Mouse (Mus musculus) embryonic facial prominence, embryonic 15.5 days (tissue): ENCODE results near the gene Thap3. TPM values are rescaled to one million over a fixed set of nuclear protein-coding genes. Genes with fewer than 3 reads are reported as not detected.
A peak's percentile ranks its signal among the peaks of the same experiment; 100 is the strongest.

Source experiments
- ATAC-seq: fragments of 200-750 bp; cut with Nextera tagmentation; 2 replicates; pipeline ENCODE4 v1.8.0; 2017; ENCODE audit warnings: low read depth, moderate TSS enrichment; ENCODE audit not compliant: insufficient number of reproducible peaks, low FRiP score, low TSS enrichment
- H3K27ac ChIP-seq: fragments of 300-500 bp; sonication (generic); replicated peaks from 2 replicates; pipeline ENCODE4 v1.5.1; 2015; ENCODE audit warnings: mild to moderate bottlenecking, inconsistent platforms
- H3K27me3 ChIP-seq: fragments of 300-500 bp; sonication (generic); 2 replicates; pipeline ENCODE4 v1.6.1; 2015; ENCODE audit warnings: inconsistent platforms
- H3K36me3 ChIP-seq: fragments of 300-500 bp; sonication (generic); 2 replicates; pipeline ENCODE4 v1.6.1; 2015; ENCODE audit warnings: mild to moderate bottlenecking, inconsistent platforms
- H3K4me1 ChIP-seq: fragments of 300-500 bp; sonication (generic); 2 replicates; pipeline ENCODE4 v1.6.1; 2015; ENCODE audit warnings: inconsistent platforms
- H3K4me2 ChIP-seq: fragments of 300-500 bp; sonication (generic); replicated peaks from 2 replicates; pipeline ENCODE4 v1.6.1; 2015; ENCODE audit warnings: mild to moderate bottlenecking, inconsistent platforms
- H3K4me3 ChIP-seq: fragments of 300-500 bp; sonication (generic); replicated peaks from 2 replicates; pipeline ENCODE4 v1.5.1; 2015; ENCODE audit warnings: mild to moderate bottlenecking, inconsistent platforms
- H3K9ac ChIP-seq: fragments of 300-500 bp; sonication (generic); 2 replicates; pipeline ENCODE4 v1.6.1; 2015; ENCODE audit warnings: inconsistent platforms
- H3K9me3 ChIP-seq: fragments of 300-500 bp; sonication (generic); replicated peaks from 2 replicates; pipeline ENCODE4 v1.6.1; 2016; ENCODE audit warnings: inconsistent platforms
- WGBS: fragments of 180-500 bp; shearing (Covaris S2); methylation state at CpG from one replicate; pipeline ENCODE4 v1.1.7; 2015; 5-methylcytosine and 5-hydroxymethylcytosine counted together
- polyA plus RNA-seq: library from polyadenylated mRNA; unstranded; fragments of >200 nt; fragmentation: Nextera tagmentation; extraction: Ambion mirVana; gene quantifications from 2 replicates; pipeline ENCODE4 v1.2.1, GENCODE M21; 2015

Thap3 gene
- polyA plus RNA-seq, 1 experiment from 2014 or later, result 60.4 TPM

DNA sequence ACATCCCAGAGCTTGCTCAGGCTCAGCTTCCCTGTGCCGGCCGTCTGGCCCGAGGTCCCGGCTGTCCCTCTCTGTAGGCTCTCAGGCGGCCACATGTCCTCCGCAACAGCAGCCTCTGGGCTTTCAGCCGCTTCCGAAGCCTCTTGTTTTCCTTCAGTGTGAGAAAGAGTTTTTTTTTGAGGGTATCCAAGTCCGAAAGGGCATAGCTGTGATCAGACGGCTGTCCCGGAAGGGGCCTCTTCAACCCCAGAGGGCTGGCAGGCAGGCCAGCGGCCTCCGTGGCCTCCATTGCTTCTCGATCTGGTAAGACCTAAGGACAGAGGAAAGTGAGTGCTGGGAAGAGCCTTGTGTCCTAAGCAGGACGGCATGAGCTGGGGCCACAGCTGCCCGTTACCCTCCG, 5.8 kb downstream of the Thap3 start:
- Histone ChIP-seq H3K27ac (peak overlapping the region; percentile 25; the same call in 1 of the 2 replicates), H3K4me2 (no peak overlapping the region), H3K9ac (no peak overlapping the region), H3K27me3 (no peaks in the 10 kb centered on the region), H3K4me3 (0 out of 2 replicates have a peak overlapping the region, but pooled peaks have one; percentile 0), H3K4me1 (peaks cover 33% of the 10 kb centered on the region), H3K9me3 (no peaks in the 10 kb centered on the region), H3K36me3 (peaks cover 42% of the 10 kb centered on the region)
- no peak for ATAC-seq
- 54% methylated on average over 17 of the region's 17 CpGs for WGBS

DNA sequence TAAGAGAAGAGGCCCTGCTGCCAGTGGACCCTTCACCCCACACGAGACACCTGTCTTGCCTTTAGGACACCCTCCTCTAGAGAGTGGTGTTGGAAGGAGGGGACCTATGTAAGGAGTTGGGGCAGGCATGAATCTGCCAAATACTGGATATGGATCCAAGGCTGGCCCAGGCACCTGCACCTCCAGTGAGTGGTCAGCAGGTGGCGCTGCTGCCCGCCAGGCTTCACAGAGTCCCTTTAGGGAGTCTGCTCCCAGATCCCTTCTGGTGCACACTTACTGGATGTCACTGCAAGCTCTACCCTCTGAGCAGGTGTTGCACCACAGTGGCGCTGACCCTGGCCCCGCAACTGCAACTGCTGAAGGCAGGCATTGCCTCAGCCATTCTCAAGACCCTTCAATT, 7.4 kb downstream of the Thap3 start:
- Histone ChIP-seq H3K9me3 (no peaks in the 10 kb centered on the region), H3K4me3 (no peak overlapping the region), H3K36me3 (peaks cover 52% of the 10 kb centered on the region), H3K27me3 (no peaks in the 10 kb centered on the region), H3K4me2 (no peak overlapping the region), H3K9ac (no peak overlapping the region), H3K27ac (no peak overlapping the region; the same call in 1 of the 2 replicates), H3K4me1 (peaks cover 18% of the 10 kb centered on the region)
- ATAC-seq, result peak; percentile 37; the same call in 1 of the 2 replicates
- 15% methylated on average over 5 of the region's 5 CpGs for WGBS

DNA sequence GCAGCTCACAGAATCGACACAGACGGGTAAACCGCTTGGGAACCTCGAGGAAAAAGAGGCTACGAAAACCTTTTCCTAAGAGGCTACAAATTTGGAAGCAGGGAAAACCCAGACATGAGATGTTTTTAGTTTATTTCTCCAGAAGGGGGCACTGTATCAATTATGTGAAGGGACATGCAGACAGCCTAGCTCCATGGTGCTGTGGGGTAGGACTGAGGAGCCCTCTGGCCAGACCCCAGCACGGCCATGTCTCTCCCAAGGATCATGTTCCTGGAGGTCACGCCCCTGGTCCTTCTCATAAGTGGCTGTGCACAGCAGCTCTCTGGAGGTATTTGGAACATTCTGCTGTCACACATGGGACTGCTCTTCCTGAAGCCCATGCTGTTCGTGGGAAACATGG, 8.1 kb downstream of the Thap3 start:
- H3K27ac ChIP-seq, result no peak overlapping the region
- peaks cover 12% of the 10 kb centered on the region for H3K4me1 ChIP-seq
- 80% methylated on average over 8 of the region's 8 CpGs for WGBS
- no peak overlapping the region for H3K4me2 ChIP-seq
- H3K9me3 ChIP-seq, result no peaks in the 10 kb centered on the region
- peaks cover 57% of the 10 kb centered on the region for H3K36me3 ChIP-seq
- ATAC-seq, result no peak
- H3K4me3 ChIP-seq, result no peak overlapping the region
- H3K9ac ChIP-seq, result no peak overlapping the region
- H3K27me3 ChIP-seq, result no peaks in the 10 kb centered on the region

DNA sequence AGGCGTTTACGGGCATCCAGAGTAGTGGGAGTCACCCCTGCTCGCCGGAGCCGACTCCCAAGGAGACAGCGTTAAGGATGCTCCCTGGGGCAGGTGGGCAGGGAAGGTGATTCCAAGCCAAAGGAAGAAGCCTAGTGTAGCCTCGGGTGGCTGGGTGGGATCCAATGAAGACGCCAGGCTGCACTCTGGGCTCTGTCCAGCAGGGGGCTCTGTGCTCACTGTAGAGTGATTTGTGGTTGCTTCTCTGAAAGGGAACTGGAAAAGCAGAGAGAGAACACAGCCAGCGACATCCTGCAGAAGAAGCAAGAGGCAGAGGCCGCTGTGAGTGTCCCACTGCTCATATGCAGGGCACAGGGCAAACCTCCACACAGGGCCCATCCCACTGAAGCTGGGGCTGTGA, 11.0 kb downstream of the Thap3 start:
- Histone ChIP-seq H3K27ac (0 out of 2 replicates have a peak overlapping the region, but pooled peaks have one; percentile 17), H3K36me3 (peaks cover 74% of the 10 kb centered on the region), H3K9ac (no peak overlapping the region), H3K27me3 (no peaks in the 10 kb centered on the region), H3K4me2 (no peak overlapping the region), H3K4me1 (0 out of 2 replicates have a peak, but pooled peaks cover 7% of the 10 kb centered on the region), H3K4me3 (no peak overlapping the region), H3K9me3 (no peaks in the 10 kb centered on the region)
- no peak for ATAC-seq
- WGBS, result 34% methylated on average over 10 of the region's 10 CpGs

DNA sequence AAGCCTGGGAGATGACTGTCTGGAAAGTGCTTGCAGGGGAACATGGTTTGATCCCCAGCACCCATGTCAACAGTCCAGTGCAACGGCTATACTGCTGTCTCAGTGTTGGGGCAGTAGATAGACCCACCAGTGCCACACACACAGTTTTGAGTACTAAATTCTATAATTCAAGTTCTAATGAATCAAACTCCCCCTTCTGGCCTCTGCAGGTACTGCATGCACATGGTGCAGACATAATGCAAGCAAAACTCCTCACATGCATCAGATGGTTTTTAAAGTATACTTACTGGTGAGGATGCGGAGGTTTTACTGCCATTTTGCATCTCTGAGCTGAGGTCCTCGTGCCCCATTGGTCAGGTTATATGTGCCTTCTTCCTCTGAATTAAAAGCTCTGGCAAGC, 13.4 kb downstream of the Thap3 start:
- ATAC-seq, result no peak
- Histone ChIP-seq H3K9me3 (no peaks in the 10 kb centered on the region), H3K27ac (no peak overlapping the region), H3K4me2 (no peak overlapping the region), H3K4me3 (no peak overlapping the region), H3K27me3 (no peaks in the 10 kb centered on the region), H3K4me1 (0 out of 2 replicates have a peak, but pooled peaks cover 2% of the 10 kb centered on the region), H3K9ac (no peak overlapping the region), H3K36me3 (peaks cover 73% of the 10 kb centered on the region)
- 93% methylated on average over 3 of the region's 3 CpGs for WGBS

DNA sequence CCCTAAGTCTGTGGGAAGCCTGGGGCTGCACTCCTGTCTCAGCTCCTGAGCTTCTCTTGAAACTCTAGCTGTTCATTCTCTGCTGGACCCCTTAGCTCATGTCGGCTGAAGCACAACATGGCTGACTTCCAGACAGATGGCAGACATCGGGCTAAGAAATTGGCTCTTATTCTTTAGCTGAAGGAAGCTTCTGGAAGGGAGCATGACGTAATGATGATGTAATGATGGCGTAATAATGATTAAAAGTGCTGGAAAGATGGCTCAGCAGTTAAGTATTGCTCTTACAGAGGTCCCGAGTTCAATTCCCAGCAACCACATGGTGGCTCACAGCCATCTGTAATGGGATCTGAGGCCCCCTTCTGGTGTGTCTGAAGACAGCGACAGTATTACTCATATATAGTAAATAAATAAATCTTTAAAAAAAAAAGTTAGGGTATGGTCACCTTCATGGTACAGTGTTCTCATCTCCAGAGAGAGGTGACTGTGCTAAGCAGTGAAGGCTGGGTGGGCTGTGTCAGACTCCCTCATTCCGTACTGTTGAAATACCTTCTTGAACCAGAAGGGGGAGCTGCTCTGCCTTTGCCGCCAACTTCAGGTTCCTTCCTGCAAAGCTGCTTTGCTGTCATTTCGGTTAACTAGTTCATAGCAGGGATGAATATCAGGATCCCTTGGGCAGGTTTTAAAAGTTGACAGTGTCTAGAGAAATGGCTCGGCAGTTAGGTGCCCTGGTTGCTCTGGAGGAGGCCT, 16.4 kb downstream of the Thap3 start:
- H3K9me3 ChIP-seq, result no peaks in the 10 kb centered on the region
- WGBS, result 62% methylated on average over 10 of the region's 10 CpGs
- no peak for ATAC-seq
- no peaks in the 10 kb centered on the region for H3K27me3 ChIP-seq
- H3K36me3 ChIP-seq, result peaks cover 72% of the 10 kb centered on the region
- H3K9ac ChIP-seq, result no peak overlapping the region
- no peak overlapping the region for H3K4me2 ChIP-seq
- no peak overlapping the region for H3K27ac ChIP-seq
- H3K4me3 ChIP-seq, result no peak overlapping the region
- H3K4me1 ChIP-seq, result no peaks in the 10 kb centered on the region

DNA sequence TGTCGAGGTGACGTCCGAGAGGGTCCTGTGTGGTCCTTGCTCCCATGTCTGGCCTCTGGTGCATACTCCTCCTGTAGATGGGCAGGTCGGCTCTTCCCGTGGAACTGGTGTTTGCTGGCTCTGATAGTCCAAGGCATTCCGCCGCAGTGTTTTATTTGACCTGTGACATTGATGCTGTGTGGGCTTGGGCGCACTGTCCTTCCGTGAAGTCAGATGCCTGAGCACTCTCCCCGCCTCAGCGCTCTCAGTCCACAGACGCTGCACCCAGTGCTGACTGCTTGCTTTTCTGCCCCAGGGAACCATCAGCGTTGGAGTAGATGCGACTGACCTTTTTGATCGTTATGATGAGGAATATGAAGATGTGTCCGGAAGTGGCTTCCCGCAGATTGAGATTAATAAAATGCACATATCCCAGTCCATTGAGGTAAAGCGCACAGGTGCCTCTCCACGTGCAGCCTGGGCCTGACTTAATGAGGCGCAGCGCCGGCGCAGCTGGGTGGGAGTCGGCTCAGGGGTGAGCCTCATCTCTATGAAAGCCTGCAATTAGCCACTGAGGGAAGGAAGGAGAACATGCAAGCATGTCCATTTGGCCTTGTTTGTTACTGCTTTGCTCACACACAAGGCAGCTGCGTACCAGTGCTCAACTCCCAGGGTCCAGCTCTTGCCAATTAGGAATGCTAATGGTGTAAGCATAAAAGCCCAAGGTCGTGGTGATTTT, 20.4 kb downstream of the Thap3 start:
- Histone ChIP-seq H3K4me2 (no peak overlapping the region), H3K9ac (no peak overlapping the region), H3K4me1 (no peaks in the 10 kb centered on the region), H3K36me3 (peaks cover 59% of the 10 kb centered on the region), H3K27ac (no peak overlapping the region), H3K9me3 (no peaks in the 10 kb centered on the region), H3K4me3 (no peak overlapping the region), H3K27me3 (no peaks in the 10 kb centered on the region)
- ATAC-seq, result no peak
- WGBS, result 90% methylated on average over 26 of the region's 26 CpGs

DNA sequence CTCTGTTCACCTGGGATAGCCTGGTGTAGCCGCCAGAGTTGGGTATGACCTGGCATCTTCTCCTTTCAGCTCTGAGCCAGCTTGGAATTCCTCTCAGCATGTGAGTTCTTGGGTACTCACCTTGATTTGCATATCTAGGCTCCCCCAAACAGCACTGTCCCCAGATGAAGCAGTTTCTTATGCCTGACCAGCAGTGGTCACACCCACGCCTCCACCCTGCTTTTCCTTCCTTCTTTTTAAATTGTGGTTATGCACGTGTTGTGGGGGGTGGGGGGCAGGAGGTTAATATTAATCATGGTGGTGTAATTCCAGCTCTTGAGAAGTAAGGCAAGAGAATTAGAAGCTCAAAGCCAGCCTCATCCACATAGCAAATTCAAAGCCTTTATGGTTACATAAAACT, 26.0 kb downstream of the Thap3 start:
- Histone ChIP-seq H3K4me1 (peaks cover 4% of the 10 kb centered on the region; the same call in 1 of the 2 replicates), H3K4me3 (no peak overlapping the region), H3K27me3 (no peaks in the 10 kb centered on the region), H3K36me3 (peaks cover 64% of the 10 kb centered on the region), H3K9me3 (no peaks in the 10 kb centered on the region), H3K9ac (no peak overlapping the region), H3K27ac (no peak overlapping the region), H3K4me2 (no peak overlapping the region)
- WGBS, result 89% methylated on average over 3 of the region's 3 CpGs
- ATAC-seq, result no peak

DNA sequence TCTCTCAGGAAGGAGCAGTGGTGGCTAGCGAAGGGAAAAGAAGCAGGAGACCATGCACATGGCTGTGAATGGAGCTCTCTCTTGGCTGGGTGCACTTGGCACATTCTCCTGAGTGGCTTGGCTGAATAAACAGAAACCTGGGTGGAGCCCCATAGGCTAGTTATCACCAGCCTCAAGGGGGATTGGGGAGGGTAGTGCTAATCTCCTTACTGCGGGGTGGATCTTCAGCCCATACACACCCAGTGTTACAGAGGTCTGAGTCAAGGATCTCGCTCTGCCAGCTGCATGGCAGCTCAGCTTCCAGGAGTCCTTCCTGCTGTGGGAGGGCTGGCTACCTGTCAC, 28.3 kb downstream of the Thap3 start:
- Histone ChIP-seq H3K4me2 (no peak overlapping the region), H3K27ac (no peak overlapping the region), H3K4me3 (no peak overlapping the region), H3K9ac (no peak overlapping the region), H3K27me3 (no peaks in the 10 kb centered on the region), H3K4me1 (peaks cover 4% of the 10 kb centered on the region; the same call in 1 of the 2 replicates), H3K9me3 (no peaks in the 10 kb centered on the region), H3K36me3 (peaks cover 77% of the 10 kb centered on the region)
- WGBS, result 61% methylated on average over 3 of the region's 3 CpGs
- 0 out of 2 replicates have a peak, but pooled peaks have one; percentile 40 for ATAC-seq

DNA sequence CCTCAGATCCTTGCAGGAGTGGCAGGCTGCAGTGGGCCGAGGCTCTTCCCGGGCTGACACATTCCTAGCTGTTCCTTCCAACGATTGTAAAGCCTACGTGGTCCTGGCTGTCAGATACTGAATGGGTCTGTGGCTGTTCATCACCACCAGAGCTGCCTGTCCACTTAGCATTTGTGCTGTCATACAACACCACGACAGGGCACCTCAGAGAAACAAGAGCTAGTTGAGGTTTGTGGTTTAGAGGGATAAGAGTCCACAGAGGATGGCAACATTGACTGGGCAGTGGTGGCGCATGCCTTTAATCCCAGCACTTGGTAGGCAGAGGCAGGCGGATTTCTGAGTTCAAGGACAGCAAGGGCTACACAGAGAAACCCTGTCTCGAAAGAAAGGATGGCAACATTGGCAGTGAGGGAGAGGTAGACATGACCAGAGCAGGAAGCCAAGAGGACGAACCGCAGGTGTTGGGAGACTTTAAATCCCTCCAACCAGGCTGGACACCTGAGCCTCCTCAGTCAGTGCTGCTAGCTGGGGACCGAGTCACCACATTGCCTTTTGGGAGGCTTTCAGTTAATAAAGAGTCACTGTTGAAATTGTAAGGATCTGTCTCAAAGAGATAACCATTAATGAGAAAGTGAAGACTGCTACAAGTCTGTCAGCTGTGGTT, 28.8 kb downstream of the Thap3 start:
- H3K27ac ChIP-seq, result no peak overlapping the region
- H3K27me3 ChIP-seq, result no peaks in the 10 kb centered on the region
- no peak overlapping the region for H3K9ac ChIP-seq
- H3K4me2 ChIP-seq, result no peak overlapping the region
- 83% methylated on average over 11 of the region's 11 CpGs for WGBS
- H3K9me3 ChIP-seq, result no peaks in the 10 kb centered on the region
- H3K36me3 ChIP-seq, result peaks cover 79% of the 10 kb centered on the region
- no peak overlapping the region for H3K4me3 ChIP-seq
- no peak for ATAC-seq
- peaks cover 4% of the 10 kb centered on the region; the same call in 1 of the 2 replicates for H3K4me1 ChIP-seq

DNA sequence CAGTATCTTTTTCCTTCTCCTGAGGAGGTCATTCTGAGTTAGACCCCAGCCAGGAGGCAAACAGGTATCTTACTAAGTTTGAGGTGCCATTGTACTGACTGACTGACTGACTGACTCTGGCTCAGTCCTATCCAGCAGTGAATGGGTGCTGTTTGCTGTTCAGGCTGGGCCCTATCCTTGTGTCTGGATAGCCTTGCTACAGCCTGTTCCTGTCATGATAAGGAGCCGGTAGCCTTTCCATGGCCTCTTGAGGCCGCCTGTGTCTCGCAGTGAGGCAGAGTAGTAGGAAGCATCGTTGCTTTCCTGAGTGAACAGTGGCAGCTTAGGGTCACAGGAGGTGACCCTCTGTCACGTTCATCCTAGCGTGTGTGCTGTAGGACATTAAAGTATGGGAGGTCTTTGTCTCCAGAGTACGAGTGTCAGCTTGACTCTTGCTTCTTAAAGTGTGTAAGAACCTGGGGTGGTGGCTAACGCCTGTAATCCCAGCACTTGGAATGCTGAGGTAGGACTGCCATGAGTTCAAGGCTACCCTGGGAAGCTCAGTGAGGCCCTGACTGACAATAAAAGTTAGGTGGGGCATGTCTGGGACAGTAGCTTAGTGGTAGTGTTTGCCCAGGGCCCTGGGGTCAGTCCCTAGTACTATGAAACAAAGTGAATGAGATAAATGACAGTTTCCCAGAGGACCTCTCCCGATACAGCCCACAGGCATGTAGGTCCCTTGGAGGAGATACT, 31.0 kb downstream of the Thap3 start:
- H3K36me3 ChIP-seq, result peaks cover 83% of the 10 kb centered on the region
- WGBS, result 89% methylated on average over 9 of the region's 9 CpGs
- no peak for ATAC-seq

More for the DNA sequence above, 31.0 kb downstream of the Thap3 start:
- no peak overlapping the region for H3K4me2 ChIP-seq
- no peak overlapping the region for H3K4me3 ChIP-seq
- no peak overlapping the region for H3K27ac ChIP-seq
- no peaks in the 10 kb centered on the region for H3K27me3 ChIP-seq
- no peaks in the 10 kb centered on the region for H3K9me3 ChIP-seq
- H3K9ac ChIP-seq, result no peak overlapping the region
- H3K4me1 ChIP-seq, result peaks cover 4% of the 10 kb centered on the region; the same call in 1 of the 2 replicates
